ENCODE assay signal across 17 mouse cellular contexts in genomic region chr7:121933675-121934074, GRCm38 (mm10). TPM values are rescaled to one million over a fixed set of nuclear protein-coding genes. Genes with fewer than 3 reads are reported as not detected.
DNase-seq lines count a peak whose midpoint lies in the region; TF ChIP-seq lines count a peak whose summit lies in the region.
"Had no signal": no experiment of that assay in that cellular context is flagged by ENCODE, and none has a peak within 500 bp of the region (broad histone marks: within the 10 kb centered on the region; RNA-seq: fewer than 3 reads in every experiment).

No protein-coding gene starts in this region.

- TF ChIP-seq CTCF in gastrocnemius, adult 2 months (IDR thresholded peaks at IDR 0.05) = no peak

- intact Hi-C loops in gastrocnemius, adult 2 months (cut with DNase I) = no loop called here
- intact Hi-C loops in gastrocnemius, postnatal 36 days (cut with DNase I) = no loop called here

- no peak overlapping the region; the same call in 1 of the 2 replicates for H3K4me3 ChIP-seq in gastrocnemius, adult 2 months
- H3K4me3 ChIP-seq: forebrain, embryonic 12.5 days; hindbrain, embryonic 12.5 days; limb, embryonic 15.5 days; megakaryocyte, embryonic 14.5 days; midbrain, embryonic 15.5 days; myocyte had no signal

- no peak for DNase-seq in gastrocnemius, adult 2 months
- DNase-seq in gastrocnemius, postnatal 36 days = no peak
- DNase-seq in kidney, adult 18-20 months = peak; percentile 15
- no peak for DNase-seq in kidney, postnatal 4 days
- DNase-seq in kidney, postnatal 10 days = peak; percentile 31
- peak; percentile 42 for DNase-seq in lung, postnatal 14 days
- no peak for DNase-seq in thymus, adult 18-20 months
- no peak for DNase-seq in layer of hippocampus, postnatal 14 days (ENCODE audit: low spot score in 2 of 2)
- DNase-seq: adrenal gland, adult 2 months; cerebellum, adult 9-10 months; gastrocnemius, postnatal 10 days had no signal

- peak overlapping the region; percentile 77 for H3K27ac ChIP-seq in gastrocnemius, adult 2 months
- H3K27ac ChIP-seq: forebrain, embryonic 12.5 days; hindbrain, embryonic 12.5 days; limb, embryonic 15.5 days; midbrain, embryonic 15.5 days had no signal

RNA-seq across cellular contexts. Expression of gene Cog7, which starts 47.8 kb away (rescaled TPM):
- 10 to 100 TPM; 10.5 to 13.9 TPM for total RNA-seq in gastrocnemius, adult 2 months (2021)
- total RNA-seq in gastrocnemius, postnatal 36 days (2021) = 10 to 100 TPM in 1 of 2 experiments, 1 to 10 TPM in 1; 9.4 to 11.1 TPM
- total RNA-seq in layer of hippocampus, postnatal 14 days (2021) = 10 to 100 TPM; 32.7 to 33.9 TPM

Comparison
In these comparisons a context has a peak if more than half of its experiments do, and no peak if none do; other contexts are left out.
1. DNase-seq: peak in kidney, adult 18-20 months (single experiment), kidney, postnatal 10 days (single experiment) and lung, postnatal 14 days (single experiment); none in gastrocnemius, adult 2 months (single experiment), gastrocnemius, postnatal 36 days (0 of 2), kidney, postnatal 4 days (0 of 2), thymus, adult 18-20 months (0 of 2) and layer of hippocampus, postnatal 14 days (0 of 2).